Mouse (Mus musculus): Measurements from ENCODE around the gene Angptl7.

GRCm38 (mm10) chr4:148460656-148461284 lies 39.5 kb downstream of the Angptl7 start:
- TF ChIP-seq CTCF (IDR thresholded peaks at IDR 0.05; ENCODE audit: low read depth) (no peak), EP300 (IDR thresholded peaks at IDR 0.05; ENCODE audit: low read depth) (no peak)

Data from heart, postnatal 0 days (tissue).